Mouse (Mus musculus): ENCODE data around the gene Tango2. TPM values are rescaled to one million over a fixed set of nuclear protein-coding genes. Genes with fewer than 3 reads are reported as not detected.

Tango2 gene
- total RNA-seq, 1 experiment from 2014 or later: 57.3 TPM

- no peak for DNase-seq
Measured at GRCm38 (mm10) chr16:18253866-18254265, 94.0 kb downstream of the Tango2 start.

GRCm38 (mm10) chr16:18252736-18253135 is 95.2 kb downstream of the Tango2 start:
- DNase-seq: no peak

- no peak for DNase-seq
Measured at GRCm38 (mm10) chr16:18250828-18251790, 96.8 kb downstream of the Tango2 start.

Small RNA genes within 50 kb of the gene (microRNA-seq; reads per million reads assigned to microRNA genes)
- gene Gm24572 (0.36 to 0.69 reads per million in 2 experiments), gene Gm26219 (0 reads per million in 2 experiments), gene Mir1306 (71.7 to 150 reads per million in 2 experiments), gene Mir185 (1,120 to 1,690 reads per million in 2 experiments)

Other genes starting within 250 kb of the Tango2 start
- not detected in 2 replicates for gene Rtn4r, start 220.5 kb downstream of the Tango2 start, total RNA-seq (2021)
- not detected in 2 replicates for gene Ccdc188, start 130.2 kb downstream of the Tango2 start, total RNA-seq (2021)
- gene Zdhhc8, start 113.0 kb downstream of the Tango2 start, total RNA-seq (2021): 21.5 and 26.8 TPM in 2 replicates
- 60.1 and 63.9 TPM in 2 replicates for gene Trmt2a, start 99.4 kb downstream of the Tango2 start, total RNA-seq (2021)
- gene Ranbp1, start 99.4 kb downstream of the Tango2 start, total RNA-seq (2021): 139 and 168 TPM in 2 replicates
- gene Gm49776, start 89.8 kb downstream of the Tango2 start, total RNA-seq (2021): not detected in 2 replicates
- gene Dgcr8, start 58.9 kb downstream of the Tango2 start, total RNA-seq (2021): 37.2 and 39.0 TPM in 2 replicates
- 30.3 and 48.1 TPM in 2 replicates for gene Arvcf, start 79 bp upstream of the Tango2 start, total RNA-seq (2021)
- 73.7 and 79.7 TPM in 2 replicates for gene Txnrd2, start 78.3 kb upstream of the Tango2 start, total RNA-seq (2021)
- 147 and 150 TPM in 2 replicates for gene Comt, start 78.7 kb upstream of the Tango2 start, total RNA-seq (2021)
- gene Gnb1l, start 150.6 kb upstream of the Tango2 start, total RNA-seq (2021): 4.0 and 9.4 TPM in 2 replicates
- gene Rtl10, start 150.8 kb upstream of the Tango2 start, total RNA-seq (2021): 7.1 and 8.6 TPM in 2 replicates
- 0.52 TPM in 1 of 2 replicates, not detected in the other for gene Tbx1, start 242.6 kb upstream of the Tango2 start, total RNA-seq (2021)